Mouse (Mus musculus): ENCODE measurements around the gene Prg2. TPM values are rescaled to one million over a fixed set of nuclear protein-coding genes. Genes with fewer than 3 reads are reported as not detected.

The Prg2 gene
- polyA plus RNA-seq (2014; fragmentation: Nextera tagmentation; extraction: Ambion mirVana), result 0.42 TPM in 1 of 2 replicates, not detected in the other

DNA sequence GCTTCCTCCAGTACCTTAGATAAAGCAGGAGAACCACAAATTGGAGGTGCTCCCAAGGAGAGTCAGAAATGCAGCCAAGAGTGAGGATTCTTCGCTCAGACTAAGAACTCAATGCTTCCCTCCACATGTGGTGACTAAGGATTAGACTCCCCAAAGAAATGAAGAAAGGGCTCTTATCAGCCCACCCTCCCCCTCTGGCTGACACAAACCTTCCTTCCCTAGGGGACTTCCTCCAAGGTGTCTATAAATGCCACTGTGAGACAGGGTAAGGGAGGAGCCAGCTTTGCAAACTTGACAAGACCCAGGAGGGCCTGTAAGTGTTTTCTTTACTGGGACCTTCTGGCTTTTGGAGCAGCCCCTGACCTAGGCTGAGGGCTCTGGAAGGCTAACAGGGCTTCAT, at the start of gene Prg2:
TSS of gene Prg2 (plus strand) at position 274 of the 400 bp plus-strand sequence.
- H3K9ac ChIP-seq (replicated peaks; ENCODE audit: low read depth, low read length), result no peak within 1 kb of the TSS
- WGBS, result 52% methylated on average over 1 of the region's 1 CpGs
- H3K27me3 ChIP-seq (ENCODE audit: control insufficient read depth, insufficient read depth, low read length), result no peaks in the 10 kb centered on the region
- no peak for ATAC-seq (ENCODE audit: insufficient number of reproducible peaks, insufficient read depth, low FRiP score, low read depth)
- H3K4me3 ChIP-seq (ENCODE audit: low read depth, low read length), result no peak within 1 kb of the TSS
- H3K36me3 ChIP-seq (ENCODE audit: control insufficient read depth, insufficient read depth, low read length), result no peaks in the 10 kb centered on the region
- H3K4me1 ChIP-seq (ENCODE audit: control insufficient read depth, insufficient read depth, low read length), result no peaks in the 10 kb centered on the region
- no peak within 1 kb of the TSS for H3K27ac ChIP-seq (ENCODE audit: low read length)
- no peak within 1 kb of the TSS for H3K4me2 ChIP-seq (replicated peaks; ENCODE audit: low read depth, low read length)
- no peaks in the 10 kb centered on the region for H3K9me3 ChIP-seq (ENCODE audit: control insufficient read depth, low read depth, low read length)

DNA sequence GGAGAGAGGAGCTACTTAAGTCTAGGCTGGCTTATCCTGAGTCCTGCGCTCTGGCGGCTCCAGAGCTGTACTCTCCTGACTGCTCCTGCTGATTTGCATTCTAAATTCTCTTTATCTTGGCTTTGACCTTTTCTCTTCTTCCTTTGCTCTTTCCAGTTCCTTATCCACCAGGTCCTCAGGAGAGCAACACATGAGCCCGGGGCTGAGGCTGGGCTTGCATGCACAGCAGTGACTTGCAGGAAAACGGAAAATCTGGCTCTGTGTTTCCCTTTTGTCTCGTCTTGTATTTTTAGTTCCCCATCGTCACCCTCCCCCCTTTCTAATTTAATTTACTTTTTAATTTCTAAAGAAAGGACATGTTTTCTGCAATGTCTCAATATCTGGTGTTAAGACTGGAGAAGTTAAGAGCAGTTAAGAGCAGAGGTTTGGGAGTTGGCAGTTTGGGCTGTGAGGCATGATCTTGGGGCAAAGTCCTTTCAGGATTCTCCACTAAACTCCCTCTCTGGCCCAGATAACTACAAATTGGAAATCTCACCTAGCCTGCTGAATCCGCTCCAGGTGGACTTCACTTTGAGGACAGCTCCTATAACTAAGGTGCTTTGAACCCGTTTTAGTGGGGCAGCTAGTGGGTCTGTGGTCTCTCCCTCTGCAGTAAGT, 46.1 kb upstream of the Prg2 start:
- H3K27me3 ChIP-seq (ENCODE audit: control insufficient read depth, insufficient read depth, low read length), result no peaks in the 10 kb centered on the region
- no peak for ATAC-seq (ENCODE audit: insufficient number of reproducible peaks, insufficient read depth, low FRiP score, low read depth)
- no peaks in the 10 kb centered on the region for H3K36me3 ChIP-seq (ENCODE audit: control insufficient read depth, insufficient read depth, low read length)
- H3K27ac ChIP-seq (ENCODE audit: low read length), result no peak overlapping the region
- WGBS, result 73% methylated on average over 8 of the region's 8 CpGs
- H3K9ac ChIP-seq (replicated peaks; ENCODE audit: low read depth, low read length), result no peak overlapping the region
- peaks cover 11% of the 10 kb centered on the region; the same call in 1 of the 2 replicates for H3K4me1 ChIP-seq (ENCODE audit: control insufficient read depth, insufficient read depth, low read length)
- no peak overlapping the region for H3K4me2 ChIP-seq (replicated peaks; ENCODE audit: low read depth, low read length)
- H3K4me3 ChIP-seq (ENCODE audit: low read depth, low read length), result no peak overlapping the region
- H3K9me3 ChIP-seq (ENCODE audit: control insufficient read depth, low read depth, low read length), result no peaks in the 10 kb centered on the region

DNA sequence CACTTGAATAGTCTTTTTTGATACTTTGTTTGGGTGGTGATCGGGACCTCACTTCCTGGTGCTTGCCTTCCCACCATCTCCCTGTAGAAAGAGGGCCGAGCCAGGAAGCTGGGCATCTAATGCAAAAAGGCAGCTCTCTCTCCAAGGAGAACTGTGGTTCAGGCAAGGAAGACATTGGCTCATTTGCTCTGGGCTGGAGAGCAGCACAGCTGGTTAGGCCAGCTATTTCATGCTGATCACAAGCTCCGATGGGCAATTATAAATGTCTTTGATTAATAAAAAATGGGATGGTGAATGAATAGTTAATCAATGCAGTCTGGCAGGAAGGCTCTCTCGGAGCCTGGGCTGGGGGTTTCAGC, 45.6 kb upstream of the Prg2 start:
- Histone ChIP-seq H3K4me2 (replicated peaks; ENCODE audit: low read depth, low read length) (no peak overlapping the region), H3K4me1 (ENCODE audit: control insufficient read depth, insufficient read depth, low read length) (peaks cover 11% of the 10 kb centered on the region; the same call in 1 of the 2 replicates), H3K9me3 (ENCODE audit: control insufficient read depth, low read depth, low read length) (no peaks in the 10 kb centered on the region), H3K4me3 (ENCODE audit: low read depth, low read length) (no peak overlapping the region), H3K36me3 (ENCODE audit: control insufficient read depth, insufficient read depth, low read length) (no peaks in the 10 kb centered on the region), H3K27me3 (ENCODE audit: control insufficient read depth, insufficient read depth, low read length) (no peaks in the 10 kb centered on the region), H3K27ac (ENCODE audit: low read length) (no peak overlapping the region), H3K9ac (replicated peaks; ENCODE audit: low read depth, low read length) (no peak overlapping the region)
- 70% methylated on average over 4 of the region's 4 CpGs for WGBS
- no peak for ATAC-seq (ENCODE audit: insufficient number of reproducible peaks, insufficient read depth, low FRiP score, low read depth)

DNA sequence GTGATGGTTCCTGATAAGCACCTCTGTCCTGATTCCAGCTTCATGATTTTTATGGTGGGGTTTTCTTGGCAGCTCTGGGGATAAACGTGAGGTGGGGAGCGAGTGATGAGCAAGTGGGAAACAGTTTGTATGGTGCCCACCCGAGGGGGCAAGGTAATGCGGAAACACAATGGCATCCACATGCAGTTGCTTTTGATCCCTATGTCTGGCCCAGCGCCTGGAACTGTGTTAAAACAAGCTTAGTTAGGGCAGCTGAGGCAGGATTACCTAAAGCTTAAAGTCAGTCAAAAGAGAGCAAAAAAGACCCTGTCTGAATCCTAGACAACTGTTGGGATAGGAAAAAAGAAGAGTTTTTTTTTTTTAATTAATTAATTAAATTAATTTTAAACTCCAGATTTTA, 45.2 kb upstream of the Prg2 start:
- H3K36me3 ChIP-seq (ENCODE audit: control insufficient read depth, insufficient read depth, low read length), result no peaks in the 10 kb centered on the region; the same call in 1 of the 2 replicates
- H3K4me3 ChIP-seq (ENCODE audit: low read depth, low read length), result no peak overlapping the region
- H3K4me2 ChIP-seq (replicated peaks; ENCODE audit: low read depth, low read length), result no peak overlapping the region
- WGBS, result 87% methylated on average over 5 of the region's 5 CpGs
- peaks cover 11% of the 10 kb centered on the region; the same call in 1 of the 2 replicates for H3K4me1 ChIP-seq (ENCODE audit: control insufficient read depth, insufficient read depth, low read length)
- no peak for ATAC-seq (ENCODE audit: insufficient number of reproducible peaks, insufficient read depth, low FRiP score, low read depth)
- no peak overlapping the region for H3K27ac ChIP-seq (ENCODE audit: low read length)
- H3K9ac ChIP-seq (replicated peaks; ENCODE audit: low read depth, low read length), result no peak overlapping the region
- H3K9me3 ChIP-seq (ENCODE audit: control insufficient read depth, low read depth, low read length), result no peaks in the 10 kb centered on the region
- H3K27me3 ChIP-seq (ENCODE audit: control insufficient read depth, insufficient read depth, low read length), result no peaks in the 10 kb centered on the region

DNA sequence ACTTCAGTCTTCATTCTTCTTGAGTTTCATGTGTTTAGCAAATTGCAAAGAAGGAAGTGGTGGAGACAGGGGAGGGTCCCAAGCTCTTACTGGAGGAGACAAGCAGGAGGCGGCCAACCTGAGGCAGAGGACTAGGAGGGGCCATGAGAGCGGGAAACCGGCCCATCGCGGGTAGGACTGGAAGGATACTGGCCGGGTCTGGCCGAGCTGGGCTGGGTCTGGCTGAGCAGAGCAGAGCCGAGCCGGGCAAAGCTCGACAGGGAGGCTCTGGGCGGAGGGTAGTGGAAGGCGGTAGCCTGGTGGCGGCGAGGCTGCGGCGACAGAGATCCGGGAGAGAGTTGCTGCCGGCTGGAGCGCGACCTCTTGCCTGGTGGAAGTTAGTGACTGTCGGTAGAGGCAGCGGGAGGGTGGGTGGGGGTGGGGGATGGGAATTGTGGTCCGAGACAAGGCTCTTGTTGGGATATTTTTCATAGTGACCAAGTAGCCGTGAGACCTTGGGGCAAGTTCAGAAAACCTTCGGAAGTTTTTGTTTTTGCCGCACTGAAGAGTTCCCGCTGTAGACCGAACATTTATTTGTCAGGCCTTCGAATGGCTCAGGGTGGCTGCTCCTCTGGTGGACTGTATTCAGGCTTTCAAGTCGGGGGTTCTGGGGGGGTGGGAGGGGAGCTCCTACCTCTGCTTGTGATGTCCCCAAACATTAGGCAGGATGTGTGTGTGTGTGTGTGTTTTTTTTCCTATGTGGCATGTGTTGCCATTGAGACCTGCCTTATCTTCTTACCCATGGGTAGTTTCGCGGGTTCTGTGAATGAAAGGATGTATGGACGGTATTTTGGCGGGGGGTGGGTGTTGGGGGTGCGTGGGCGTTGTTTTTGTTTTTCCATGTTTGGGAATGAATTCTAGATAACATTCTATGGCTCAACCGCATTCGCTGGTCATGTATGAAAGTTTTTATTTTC, 43.5 kb upstream of the Prg2 start, which contains the start of gene Slc43a3:
TSS of gene Slc43a3 (plus strand) at position 106 of the 956 bp plus-strand sequence.
- H3K4me3 ChIP-seq (ENCODE audit: low read depth, low read length), result peak within 1 kb of the TSS; percentile 42
- no peaks in the 10 kb centered on the region; the same call in 1 of the 2 replicates for H3K36me3 ChIP-seq (ENCODE audit: control insufficient read depth, insufficient read depth, low read length)
- peak within 1 kb of the TSS; percentile 67 for H3K4me2 ChIP-seq (replicated peaks; ENCODE audit: low read depth, low read length)
- no peaks in the 10 kb centered on the region for H3K27me3 ChIP-seq (ENCODE audit: control insufficient read depth, insufficient read depth, low read length)
- peak; percentile 94 for ATAC-seq (ENCODE audit: insufficient number of reproducible peaks, insufficient read depth, low FRiP score, low read depth)
- H3K9ac ChIP-seq (replicated peaks; ENCODE audit: low read depth, low read length), result peak within 1 kb of the TSS; percentile 46; the same call in 1 of the 2 replicates
- H3K4me1 ChIP-seq (ENCODE audit: control insufficient read depth, insufficient read depth, low read length), result peaks cover 11% of the 10 kb centered on the region; the same call in 1 of the 2 replicates
- 13% methylated on average over 38 of the region's 38 CpGs for WGBS
- H3K9me3 ChIP-seq (ENCODE audit: control insufficient read depth, low read depth, low read length), result no peaks in the 10 kb centered on the region
- H3K27ac ChIP-seq (ENCODE audit: low read length), result peak within 1 kb of the TSS; percentile 52

DNA sequence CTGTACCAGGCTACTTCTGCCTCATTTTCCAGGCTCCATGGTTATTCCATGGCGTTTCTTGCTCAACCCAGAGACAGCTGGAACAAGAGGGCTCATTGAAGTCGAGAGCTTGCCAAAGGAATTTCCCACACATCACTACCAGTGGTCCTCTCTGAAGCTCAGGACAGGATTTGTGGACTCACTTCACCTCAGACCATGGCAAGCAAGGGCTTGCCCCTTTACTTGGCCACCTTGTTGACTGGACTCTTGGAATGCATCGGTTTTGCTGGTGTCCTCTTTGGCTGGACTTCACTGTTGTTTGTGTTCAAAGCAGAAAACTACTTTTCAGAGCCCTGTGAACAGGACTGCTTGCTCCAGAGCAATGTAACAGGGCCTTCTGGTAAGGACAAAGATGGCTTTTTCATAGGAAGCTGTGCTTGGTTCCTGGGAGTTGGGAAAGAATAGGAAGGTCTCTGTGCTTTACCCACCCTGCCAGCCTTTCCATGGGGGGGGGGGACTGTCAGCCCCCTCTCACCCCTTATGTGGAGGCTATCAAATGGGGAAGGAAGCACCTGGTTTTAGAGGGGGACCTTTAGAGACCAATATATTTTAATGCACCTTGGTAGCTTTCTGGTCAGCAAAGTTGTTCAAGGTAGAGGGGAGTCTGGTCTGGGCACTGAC, 42.6 kb upstream of the Prg2 start:
- Histone ChIP-seq H3K4me1 (ENCODE audit: control insufficient read depth, insufficient read depth, low read length) (peaks cover 11% of the 10 kb centered on the region; the same call in 1 of the 2 replicates), H3K9ac (replicated peaks; ENCODE audit: low read depth, low read length) (no peak overlapping the region; the same call in 1 of the 2 replicates), H3K27ac (ENCODE audit: low read length) (peak overlapping the region; percentile 52; the same call in 1 of the 2 replicates), H3K27me3 (ENCODE audit: control insufficient read depth, insufficient read depth, low read length) (no peaks in the 10 kb centered on the region), H3K36me3 (ENCODE audit: control insufficient read depth, insufficient read depth, low read length) (no peaks in the 10 kb centered on the region; the same call in 1 of the 2 replicates), H3K4me3 (ENCODE audit: low read depth, low read length) (peak overlapping the region; percentile 42), H3K4me2 (replicated peaks; ENCODE audit: low read depth, low read length) (peak overlapping the region; percentile 67), H3K9me3 (ENCODE audit: control insufficient read depth, low read depth, low read length) (no peaks in the 10 kb centered on the region)
- 38% methylated on average over 3 of the region's 3 CpGs for WGBS
- no peak for ATAC-seq (ENCODE audit: insufficient number of reproducible peaks, insufficient read depth, low FRiP score, low read depth)

DNA sequence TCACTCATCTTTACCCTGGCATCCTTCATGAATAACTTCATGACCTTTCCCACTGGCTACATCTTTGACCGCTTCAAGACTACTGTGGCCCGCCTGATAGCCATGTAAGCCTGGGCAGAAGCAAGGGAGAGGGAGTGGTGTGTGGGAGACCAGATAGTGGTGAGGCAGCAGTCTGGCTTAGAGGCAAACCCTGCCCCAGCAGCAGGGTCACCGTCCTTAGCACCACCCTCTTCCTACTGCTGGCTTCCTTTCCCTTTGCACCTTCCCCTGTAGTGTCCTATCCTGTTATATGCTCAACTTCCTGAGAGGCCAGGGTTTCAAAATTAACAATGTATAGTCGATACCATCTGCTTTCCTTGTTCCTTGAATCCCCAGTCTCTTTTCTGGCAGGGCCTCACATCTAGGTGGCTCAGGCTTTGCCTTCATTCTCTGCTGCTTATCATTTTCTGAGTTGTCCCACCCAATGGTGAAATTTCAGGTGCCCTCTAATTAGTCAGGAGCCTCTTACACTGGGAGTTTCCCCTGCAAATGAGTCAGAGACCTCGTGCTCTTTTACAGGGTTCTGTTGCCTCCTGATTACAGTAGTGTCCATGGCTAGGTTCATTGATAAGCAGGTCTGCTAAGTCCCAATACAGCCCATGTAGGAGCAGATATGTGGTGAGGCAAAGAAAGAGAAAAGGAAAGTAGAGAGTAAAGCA, 41.9 kb upstream of the Prg2 start:
- WGBS, result 66% methylated on average over 5 of the region's 5 CpGs

More for the DNA sequence above, 41.9 kb upstream of the Prg2 start:
- Histone ChIP-seq H3K9ac (replicated peaks; ENCODE audit: low read depth, low read length) (no peak overlapping the region), H3K4me2 (replicated peaks; ENCODE audit: low read depth, low read length) (peak overlapping the region; percentile 67), H3K27ac (ENCODE audit: low read length) (no peak overlapping the region; the same call in 1 of the 2 replicates), H3K4me1 (ENCODE audit: control insufficient read depth, insufficient read depth, low read length) (peaks cover 11% of the 10 kb centered on the region; the same call in 1 of the 2 replicates), H3K27me3 (ENCODE audit: control insufficient read depth, insufficient read depth, low read length) (no peaks in the 10 kb centered on the region), H3K4me3 (ENCODE audit: low read depth, low read length) (peak overlapping the region; percentile 42; the same call in 1 of the 2 replicates), H3K9me3 (ENCODE audit: control insufficient read depth, low read depth, low read length) (no peaks in the 10 kb centered on the region), H3K36me3 (ENCODE audit: control insufficient read depth, insufficient read depth, low read length) (no peaks in the 10 kb centered on the region; the same call in 1 of the 2 replicates)
- peak; percentile 51; the same call in 1 of the 2 replicates for ATAC-seq (ENCODE audit: insufficient number of reproducible peaks, insufficient read depth, low FRiP score, low read depth)

All from stomach, embryonic 14.5 days (tissue).